Mouse (Mus musculus): Measurements from ENCODE around the gene Hoxc5.

Gene Hoxc5

GRCm38 (mm10) chr15:102945185-102946077, 21.8 kb upstream of the Hoxc5 start:
- ATAC-seq (ENCODE audit: low TSS enrichment), result no peak

DNA sequence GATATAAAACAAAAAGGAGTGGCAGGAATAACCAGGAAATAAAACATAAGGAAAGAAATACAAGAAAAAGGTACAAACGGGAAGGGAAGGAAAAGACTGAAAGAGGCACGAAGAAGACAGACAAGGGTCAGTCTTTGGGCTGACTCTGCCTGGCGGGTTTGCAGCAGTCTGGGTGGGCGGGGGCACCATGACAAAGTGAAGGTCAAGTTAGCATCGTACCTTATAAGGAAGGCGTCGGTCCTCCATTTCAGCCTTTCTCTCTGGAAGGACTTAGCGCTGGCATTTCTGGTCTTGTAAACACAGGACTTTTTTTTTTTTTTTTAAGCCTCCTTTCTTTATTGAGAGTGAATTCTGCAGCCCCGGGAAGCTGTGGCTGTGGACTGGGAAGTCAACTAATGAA, 20.0 kb upstream of the Hoxc5 start:
- no peak for ATAC-seq (ENCODE audit: low TSS enrichment)

DNA sequence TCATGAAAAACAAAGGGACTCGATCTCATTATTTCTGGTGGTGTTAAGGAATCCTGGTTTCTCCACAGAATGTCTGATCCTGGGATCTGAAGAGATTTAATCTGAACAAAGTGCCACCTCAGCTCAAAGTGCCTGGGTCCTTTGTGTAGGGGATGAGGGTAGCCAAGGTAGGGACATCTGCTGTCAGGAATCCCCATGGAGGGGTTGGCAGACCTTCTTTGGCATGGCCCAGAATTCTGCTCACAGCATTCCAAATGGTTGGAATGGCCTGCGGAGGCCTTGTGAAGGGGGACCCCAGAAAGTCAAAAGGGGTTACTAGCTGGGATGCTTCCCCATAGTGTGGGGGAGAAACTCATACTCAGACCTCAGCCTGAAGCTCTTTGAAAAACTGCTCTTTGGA, 18.4 kb upstream of the Hoxc5 start:
- ATAC-seq (ENCODE audit: low TSS enrichment), result no peak

DNA sequence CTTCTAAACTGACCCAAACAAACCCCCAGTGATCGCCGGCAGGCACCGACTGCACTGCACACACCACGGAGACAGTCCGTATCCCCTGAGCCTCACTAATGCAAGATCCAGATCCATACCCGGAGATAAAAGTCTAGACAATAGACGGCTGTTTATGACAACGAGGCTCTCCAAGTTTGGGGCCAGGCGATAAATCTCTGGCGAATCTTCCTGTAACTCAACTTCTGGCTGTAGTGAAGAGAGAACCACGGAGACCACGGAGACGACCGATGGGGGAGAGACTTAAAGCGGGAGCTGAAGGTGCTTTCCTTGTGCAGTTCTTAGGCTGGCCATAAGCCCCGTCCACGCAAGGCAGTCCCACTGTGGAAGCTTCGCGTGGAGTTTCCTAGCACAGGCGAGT, 17.5 kb upstream of the Hoxc5 start:
- no peak for ATAC-seq (ENCODE audit: low TSS enrichment)

GRCm38 (mm10) chr15:102950877-102951276, 16.4 kb upstream of the Hoxc5 start:
- ATAC-seq (ENCODE audit: low TSS enrichment), result no peak

DNA sequence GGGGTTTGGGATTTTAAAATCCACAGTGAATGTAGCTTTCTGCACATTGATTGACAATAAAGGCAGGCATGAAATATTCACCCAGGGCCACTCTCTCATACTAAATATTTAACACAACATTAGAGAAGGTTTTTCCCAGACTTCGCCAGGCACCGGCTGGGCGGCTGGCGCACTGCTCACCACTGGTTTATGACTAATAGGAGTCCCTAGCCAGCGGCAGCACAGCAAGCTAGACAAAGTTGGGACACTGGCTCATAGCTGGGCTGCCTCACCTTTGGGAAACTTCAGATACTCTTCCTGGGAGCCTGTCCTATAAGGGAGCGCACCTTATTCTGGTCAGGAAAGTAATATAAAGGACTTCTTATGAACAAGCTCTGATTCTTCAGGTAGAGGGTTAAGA, 13.7 kb upstream of the Hoxc5 start:
- ATAC-seq (ENCODE audit: low TSS enrichment), result no peak

GRCm38 (mm10) chr15:102954192-102955006, 12.8 kb upstream of the Hoxc5 start, which contains the start of gene Hoxc11:
Hoxc11 (plus strand) TSS chr15:102954427.
- no peak for ATAC-seq (ENCODE audit: low TSS enrichment)

- ATAC-seq (ENCODE audit: low TSS enrichment), result no peak
These were observed 12.2 kb upstream of the Hoxc5 start for GRCm38 (mm10) chr15:102955007-102955382.

GRCm38 (mm10) chr15:102955833-102956640, 11.2 kb upstream of the Hoxc5 start:
- no peak for ATAC-seq (ENCODE audit: low TSS enrichment)

DNA sequence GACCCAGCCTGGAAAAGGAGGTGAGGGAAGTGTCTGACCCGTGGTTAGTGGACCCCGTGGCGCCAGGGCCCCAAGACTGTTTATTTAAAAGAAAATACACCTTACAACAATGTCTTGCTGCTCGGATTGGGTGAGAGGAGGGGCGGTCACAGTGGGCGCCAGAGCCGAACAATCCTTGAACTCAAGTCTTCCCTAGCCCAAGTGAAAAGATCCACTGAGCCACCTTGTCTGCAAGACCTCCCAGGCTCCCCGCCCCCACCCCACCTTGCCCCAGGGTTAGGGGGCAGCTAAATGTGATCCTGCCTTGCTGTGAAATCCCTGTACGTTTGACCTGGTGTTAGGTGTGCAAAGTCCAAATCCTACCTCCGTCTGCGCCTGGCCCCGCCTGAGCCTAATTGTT, 10.3 kb upstream of the Hoxc5 start:
- ATAC-seq (ENCODE audit: low TSS enrichment), result no peak

GRCm38 (mm10) chr15:102959663-102960191, 7.5 kb upstream of the Hoxc5 start:
- no peak for ATAC-seq (ENCODE audit: low TSS enrichment)

DNA sequence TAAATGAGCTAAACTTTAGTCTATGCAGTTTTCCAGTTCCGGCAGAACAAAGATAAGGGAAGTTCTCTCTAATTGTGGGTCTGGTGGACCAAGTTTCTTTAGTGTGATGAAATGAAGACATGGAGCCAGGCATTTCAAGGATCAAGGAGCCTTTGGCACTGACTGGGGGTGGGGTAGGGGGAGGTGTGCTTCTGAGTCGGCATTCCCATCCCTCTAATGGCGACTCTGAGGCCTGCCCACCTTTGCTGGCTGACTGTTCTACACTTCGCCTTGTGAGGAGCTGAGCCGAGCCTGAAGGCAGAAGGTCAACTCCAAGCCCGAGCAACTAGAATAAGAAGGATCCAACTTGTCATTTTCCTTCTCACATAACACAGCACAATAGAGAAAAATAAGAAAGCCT, 5.5 kb upstream of the Hoxc5 start:
- ATAC-seq (ENCODE audit: low TSS enrichment), result no peak

GRCm38 (mm10) chr15:102962492-102962891, 4.8 kb upstream of the Hoxc5 start:
- no peak for ATAC-seq (ENCODE audit: low TSS enrichment)

DNA sequence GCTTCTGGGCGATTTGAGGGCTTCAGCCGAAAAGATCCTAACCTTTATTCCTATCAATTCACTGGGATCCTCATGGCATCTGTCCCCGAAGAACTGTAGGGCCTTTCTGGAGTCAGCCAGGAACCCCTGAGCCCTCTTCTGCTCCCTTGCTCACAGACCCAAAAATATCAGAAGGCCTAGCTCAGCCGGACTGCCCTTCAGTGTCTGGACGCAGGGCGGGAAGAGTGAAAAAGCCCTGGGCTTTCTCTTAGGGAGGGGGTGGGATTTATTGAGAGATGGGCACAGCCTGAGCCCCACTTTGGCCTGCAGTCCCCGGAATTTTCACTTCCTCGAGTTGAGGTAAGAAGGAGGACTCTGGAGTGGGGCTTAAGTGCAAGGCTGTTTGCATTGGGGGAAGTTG, 4.0 kb upstream of the Hoxc5 start:
- ATAC-seq (ENCODE audit: low TSS enrichment), result no peak

DNA sequence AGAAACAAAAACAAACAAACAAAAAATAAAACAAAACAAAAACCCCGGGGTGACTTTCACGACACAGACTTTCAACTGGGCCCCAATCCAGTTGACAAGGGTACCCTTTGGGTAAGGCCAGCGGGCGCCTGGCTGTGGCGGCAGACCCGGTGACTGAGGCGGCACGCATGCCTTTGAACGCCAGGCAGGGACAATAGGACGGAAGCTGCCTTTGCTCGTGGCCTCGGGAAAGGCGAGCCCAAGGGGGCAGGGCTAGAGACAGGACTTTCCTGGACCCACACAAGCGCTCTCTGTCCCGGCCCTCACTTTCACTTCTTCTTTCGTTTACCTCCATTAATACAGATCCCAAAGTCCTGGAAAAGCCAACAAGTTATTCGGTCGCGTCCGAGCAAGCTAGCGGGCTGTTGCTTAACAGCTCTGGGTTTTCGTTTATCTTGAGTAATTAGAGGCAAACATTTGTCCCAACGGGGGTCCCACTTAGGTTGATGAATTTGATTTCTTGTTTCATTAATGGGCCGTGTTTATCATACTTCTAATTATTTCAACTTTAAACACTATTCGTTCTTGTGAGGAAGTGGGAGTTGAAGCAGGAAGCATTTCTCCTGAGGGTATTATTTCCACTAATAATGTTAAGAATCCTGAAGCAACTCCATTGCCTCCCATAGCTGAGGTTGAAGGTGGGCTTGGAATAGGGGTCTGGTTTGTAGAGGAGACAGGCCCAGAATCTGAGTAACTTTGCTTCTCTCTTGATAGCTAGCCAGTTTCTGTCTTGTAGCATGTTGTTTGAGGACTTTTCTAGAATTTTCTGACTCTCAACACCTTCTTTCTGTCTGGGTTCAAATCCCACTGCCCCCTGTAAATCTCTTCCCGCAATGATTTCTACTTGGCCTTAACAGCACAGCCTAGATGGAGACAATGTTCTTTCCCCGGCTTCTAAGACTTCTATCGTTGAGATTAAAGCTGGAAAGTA, 3.3 kb upstream of the Hoxc5 start:
- ATAC-seq (ENCODE audit: low TSS enrichment), result no peak

- no peak for ATAC-seq (ENCODE audit: low TSS enrichment)
These were observed 2.0 kb upstream of the Hoxc5 start for GRCm38 (mm10) chr15:102965003-102965891.

DNA sequence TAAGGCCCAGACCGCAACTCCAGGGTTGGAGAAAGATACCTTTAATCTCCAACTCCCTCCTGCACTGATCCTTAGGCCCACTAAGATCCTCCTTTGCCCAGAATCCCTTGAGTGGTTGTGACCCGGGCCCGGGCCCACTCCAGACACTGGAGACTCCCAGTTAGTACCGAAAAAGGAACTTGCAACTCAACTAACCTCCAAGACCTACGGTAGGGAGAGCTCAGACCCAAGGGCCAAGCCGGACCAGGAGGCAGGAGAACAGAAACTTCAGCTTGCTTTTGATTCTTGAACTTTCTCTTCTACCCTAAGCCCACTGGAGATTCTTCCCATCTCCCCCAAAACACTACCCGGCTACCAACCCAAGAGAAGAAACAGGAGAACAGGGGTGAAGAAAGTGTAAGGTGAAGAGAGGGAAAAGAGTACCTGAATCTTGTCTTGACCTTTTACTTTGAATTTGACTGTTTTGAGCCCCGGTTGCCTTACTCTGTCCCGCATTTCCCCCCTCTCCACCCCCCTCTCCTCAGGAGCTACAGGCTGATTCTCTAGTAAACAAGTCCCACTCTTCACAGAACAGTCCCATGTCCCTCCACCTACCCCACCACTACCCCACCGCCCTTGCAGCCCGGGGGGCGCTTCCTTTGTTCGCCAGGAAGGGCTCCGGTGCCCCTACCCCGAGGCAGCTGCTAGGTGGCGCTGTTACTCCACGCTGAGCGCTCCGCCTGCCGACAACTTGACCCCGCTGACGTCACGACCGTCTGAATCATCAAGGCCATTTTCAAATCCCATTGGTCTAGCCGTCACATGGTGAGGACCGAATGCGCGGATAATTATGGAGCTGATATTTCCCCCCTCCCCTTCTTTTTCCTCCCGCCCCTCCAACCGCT, 1.1 kb upstream of the Hoxc5 start:
- no peak for ATAC-seq (ENCODE audit: low TSS enrichment)

DNA sequence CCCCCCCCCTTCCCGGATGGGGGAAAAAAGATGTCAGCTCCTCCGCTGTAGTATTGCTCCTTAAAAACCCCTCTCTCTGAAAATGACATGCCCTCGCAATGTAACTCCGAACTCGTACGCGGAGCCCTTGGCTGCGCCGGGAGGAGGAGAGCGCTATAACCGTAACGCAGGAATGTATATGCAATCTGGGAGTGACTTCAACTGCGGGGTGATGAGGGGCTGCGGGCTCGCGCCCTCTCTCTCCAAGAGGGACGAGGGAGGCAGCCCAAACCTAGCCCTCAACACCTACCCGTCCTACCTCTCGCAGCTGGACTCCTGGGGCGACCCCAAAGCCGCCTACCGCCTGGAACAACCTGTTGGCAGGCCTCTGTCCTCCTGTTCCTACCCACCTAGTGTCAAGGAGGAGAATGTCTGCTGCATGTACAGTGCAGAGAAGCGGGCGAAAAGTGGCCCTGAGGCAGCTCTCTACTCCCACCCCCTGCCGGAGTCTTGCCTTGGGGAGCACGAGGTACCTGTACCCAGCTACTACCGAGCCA, 399 bp upstream of the Hoxc5 start, which contains the start of gene Hoxc10:
Gene Hoxc10, plus strand, starts transcription at position 21 of the 536 bp plus-strand sequence.
- no peak for ATAC-seq (ENCODE audit: low TSS enrichment)
